Mouse (Mus musculus): ENCODE data around the gene Olfr578. TPM values are rescaled to one million over a fixed set of nuclear protein-coding genes. Genes with fewer than 3 reads are reported as not detected.

Gene Olfr578
- polyA plus RNA-seq, 1 experiment from 2014 or later, result not detected

Other genes with a start within 250 kb of the Olfr578 start
- gene Olfr560, start 230.0 kb downstream of the Olfr578 start, polyA plus RNA-seq (2016; fragmentation: Nextera tagmentation; extraction: Ambion mirVana), result not detected in 2 replicates
- gene Olfr78, start 229.9 kb downstream of the Olfr578 start, polyA plus RNA-seq (2016; fragmentation: Nextera tagmentation; extraction: Ambion mirVana), result not detected in 2 replicates
- gene Olfr561, start 218.1 kb downstream of the Olfr578 start, polyA plus RNA-seq (2016; fragmentation: Nextera tagmentation; extraction: Ambion mirVana), result not detected in 2 replicates
- gene Olfr564, start 185.8 kb downstream of the Olfr578 start, polyA plus RNA-seq (2016; fragmentation: Nextera tagmentation; extraction: Ambion mirVana), result not detected in 2 replicates
- gene Olfr566, start 130.6 kb downstream of the Olfr578 start, polyA plus RNA-seq (2016; fragmentation: Nextera tagmentation; extraction: Ambion mirVana), result not detected in 2 replicates
- not detected in 2 replicates for gene Olfr568, start 112.2 kb downstream of the Olfr578 start, polyA plus RNA-seq (2016; fragmentation: Nextera tagmentation; extraction: Ambion mirVana)
- not detected in 2 replicates for gene Olfr569, start 98.4 kb downstream of the Olfr578 start, polyA plus RNA-seq (2016; fragmentation: Nextera tagmentation; extraction: Ambion mirVana)
- not detected in 2 replicates for gene Olfr570, start 94.7 kb downstream of the Olfr578 start, polyA plus RNA-seq (2016; fragmentation: Nextera tagmentation; extraction: Ambion mirVana)
- not detected in 2 replicates for gene Olfr571, start 71.8 kb downstream of the Olfr578 start, polyA plus RNA-seq (2016; fragmentation: Nextera tagmentation; extraction: Ambion mirVana)
- gene Olfr572, start 64.9 kb downstream of the Olfr578 start, polyA plus RNA-seq (2016; fragmentation: Nextera tagmentation; extraction: Ambion mirVana), result not detected in 2 replicates
- not detected in 2 replicates for gene Olfr573-ps1, start 46.7 kb downstream of the Olfr578 start, polyA plus RNA-seq (2016; fragmentation: Nextera tagmentation; extraction: Ambion mirVana)
- gene Olfr574, start 40.9 kb downstream of the Olfr578 start, polyA plus RNA-seq (2016; fragmentation: Nextera tagmentation; extraction: Ambion mirVana), result not detected in 2 replicates
- not detected in 2 replicates for gene Olfr575, start 30.5 kb downstream of the Olfr578 start, polyA plus RNA-seq (2016; fragmentation: Nextera tagmentation; extraction: Ambion mirVana)
- not detected in 2 replicates for gene Olfr576, start 26.7 kb downstream of the Olfr578 start, polyA plus RNA-seq (2016; fragmentation: Nextera tagmentation; extraction: Ambion mirVana)
- not detected in 2 replicates for gene Olfr577, start 13.4 kb downstream of the Olfr578 start, polyA plus RNA-seq (2016; fragmentation: Nextera tagmentation; extraction: Ambion mirVana)
- gene Olfr582, start 48.7 kb upstream of the Olfr578 start, polyA plus RNA-seq (2016; fragmentation: Nextera tagmentation; extraction: Ambion mirVana), result not detected in 2 replicates
- gene Olfr583, start 62.0 kb upstream of the Olfr578 start, polyA plus RNA-seq (2016; fragmentation: Nextera tagmentation; extraction: Ambion mirVana), result not detected in 2 replicates
- not detected in 2 replicates for gene Olfr584, start 92.6 kb upstream of the Olfr578 start, polyA plus RNA-seq (2016; fragmentation: Nextera tagmentation; extraction: Ambion mirVana)
- not detected in 2 replicates for gene Olfr585, start 108.4 kb upstream of the Olfr578 start, polyA plus RNA-seq (2016; fragmentation: Nextera tagmentation; extraction: Ambion mirVana)
- not detected in 2 replicates for gene Olfr586, start 136.3 kb upstream of the Olfr578 start, polyA plus RNA-seq (2016; fragmentation: Nextera tagmentation; extraction: Ambion mirVana)
- not detected in 2 replicates for gene Olfr588-ps1, start 151.6 kb upstream of the Olfr578 start, polyA plus RNA-seq (2016; fragmentation: Nextera tagmentation; extraction: Ambion mirVana)
- not detected in 2 replicates for gene Olfr589, start 167.0 kb upstream of the Olfr578 start, polyA plus RNA-seq (2016; fragmentation: Nextera tagmentation; extraction: Ambion mirVana)
- gene Olfr591, start 189.0 kb upstream of the Olfr578 start, polyA plus RNA-seq (2016; fragmentation: Nextera tagmentation; extraction: Ambion mirVana), result not detected in 2 replicates
- not detected in 2 replicates for gene Olfr592, start 195.5 kb upstream of the Olfr578 start, polyA plus RNA-seq (2016; fragmentation: Nextera tagmentation; extraction: Ambion mirVana)
- not detected in 2 replicates for gene Olfr593, start 222.5 kb upstream of the Olfr578 start, polyA plus RNA-seq (2016; fragmentation: Nextera tagmentation; extraction: Ambion mirVana)
- not detected in 2 replicates for gene Olfr594, start 227.7 kb upstream of the Olfr578 start, polyA plus RNA-seq (2016; fragmentation: Nextera tagmentation; extraction: Ambion mirVana)